Mouse (Mus musculus): ENCODE results near the gene Tmem26.

DNA sequence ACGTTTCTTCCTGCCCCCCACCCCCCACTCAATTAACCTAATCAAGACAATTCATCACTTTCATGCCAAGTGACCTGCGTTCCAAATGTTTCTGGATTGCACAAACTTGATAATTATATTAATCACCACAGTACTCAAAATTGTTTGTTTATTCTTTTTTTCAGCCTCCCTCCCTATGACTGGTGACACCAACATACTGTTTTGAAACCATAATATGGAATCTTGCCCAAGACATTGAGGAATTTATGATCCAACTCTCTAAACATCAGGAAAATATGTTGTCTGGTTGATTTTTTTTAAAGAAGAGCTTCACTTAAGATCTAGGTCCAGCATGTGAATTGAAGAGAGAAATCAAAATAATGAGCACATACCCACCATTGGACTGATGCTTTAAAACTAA is 19.2 kb upstream of the Tmem26 start:
- TF ChIP-seq CTCF (conservative IDR thresholded peaks at IDR 0.05; ENCODE audit: insufficient read depth, insufficient read length, low read depth, low read length) (no peak), POLR2A (IDR thresholded peaks at IDR 0.05; ENCODE audit: low read depth, low read length) (no peak)
